Mouse (Mus musculus) liver, postnatal 0 days (tissue): ENCODE measurements around the gene Pou3f4. TPM values are rescaled to one million over a fixed set of nuclear protein-coding genes. Genes with fewer than 3 reads are reported as not detected.

Experiments used
- ATAC-seq: fragments of 200-750 bp; cut with Nextera tagmentation; 2 replicates; pipeline ENCODE4 v1.8.0; 2017; ENCODE audit warnings: mild to moderate bottlenecking, moderate library complexity
- DNase-seq: peaks from one replicate; pipeline ENCODE4 v3.0.0-alpha.2; 2016
- H3K27ac ChIP-seq: fragments of 300-500 bp; sonication (generic); 2 replicates; pipeline ENCODE4 v1.5.1; 2014; ENCODE audit warnings: antibody characterized with exemption, moderate library complexity, mild to moderate bottlenecking, low read depth
- H3K27me3 ChIP-seq: fragments of 300-500 bp; sonication (generic); 2 replicates; pipeline ENCODE4 v1.6.1; 2014; ENCODE audit warnings: low read length, control low read depth, mixed read lengths; ENCODE audit not compliant: insufficient read depth
- H3K36me3 ChIP-seq: fragments of 300-500 bp; sonication (generic); replicated peaks from 2 replicates; pipeline ENCODE4 v1.6.1; 2014; ENCODE audit warnings: mild to moderate bottlenecking, control low read depth, low read length, moderate library complexity, mixed read lengths; ENCODE audit not compliant: insufficient read depth
- H3K4me1 ChIP-seq: fragments of 300-500 bp; sonication (generic); 2 replicates; pipeline ENCODE4 v1.6.1; 2014; ENCODE audit warnings: antibody characterized with exemption, mild to moderate bottlenecking, control low read depth; ENCODE audit not compliant: insufficient read depth
- H3K4me2 ChIP-seq: fragments of 300-500 bp; sonication (generic); 2 replicates; pipeline ENCODE4 v1.6.1; 2014; ENCODE audit warnings: low read depth, mild to moderate bottlenecking, low read length, moderate library complexity, mixed read lengths
- H3K4me3 ChIP-seq: fragments of 300-500 bp; sonication (generic); 2 replicates; pipeline ENCODE4 v1.5.1; 2014; ENCODE audit warnings: low read depth, low read length
- H3K9ac ChIP-seq: fragments of 300-500 bp; sonication (generic); replicated peaks from 2 replicates; pipeline ENCODE4 v1.6.1; 2014; ENCODE audit warnings: mild to moderate bottlenecking, moderate library complexity
- H3K9me3 ChIP-seq: fragments of 300-500 bp; sonication (generic); 2 replicates; pipeline ENCODE4 v1.6.1; 2016; ENCODE audit warnings: mild to moderate bottlenecking, control low read depth, low read length, mixed read lengths
- CTCF ChIP-seq: sonication (generic); IDR thresholded peaks from 2 replicates; pipeline ENCODE4 v1.5.1; 2016; ENCODE audit warnings: antibody characterized with exemption, low read depth
- EP300 ChIP-seq: IDR thresholded peaks from 2 replicates; pipeline ENCODE4 v1.6.1; 2016; ENCODE audit warnings: antibody characterized with exemption, low read depth, mild to moderate bottlenecking
- WGBS: fragments of 180-500 bp; shearing (Covaris S2); extraction: QIAGEN DNeasy Blood & Tissue Kit; methylation state at CpG from one replicate; pipeline ENCODE4 v1.1.7; 2014; ENCODE audit not compliant: insufficient replicate concordance; 5-methylcytosine and 5-hydroxymethylcytosine counted together
- polyA plus RNA-seq: library from polyadenylated mRNA; unstranded; fragments of >200 nt; fragmentation: Nextera tagmentation; extraction: Ambion mirVana; gene quantifications from 2 replicates; pipeline ENCODE4 v1.2.1, GENCODE M21; 2015

The Pou3f4 gene
- polyA plus RNA-seq, 1 experiment from 2014 or later = not detected

DNA sequence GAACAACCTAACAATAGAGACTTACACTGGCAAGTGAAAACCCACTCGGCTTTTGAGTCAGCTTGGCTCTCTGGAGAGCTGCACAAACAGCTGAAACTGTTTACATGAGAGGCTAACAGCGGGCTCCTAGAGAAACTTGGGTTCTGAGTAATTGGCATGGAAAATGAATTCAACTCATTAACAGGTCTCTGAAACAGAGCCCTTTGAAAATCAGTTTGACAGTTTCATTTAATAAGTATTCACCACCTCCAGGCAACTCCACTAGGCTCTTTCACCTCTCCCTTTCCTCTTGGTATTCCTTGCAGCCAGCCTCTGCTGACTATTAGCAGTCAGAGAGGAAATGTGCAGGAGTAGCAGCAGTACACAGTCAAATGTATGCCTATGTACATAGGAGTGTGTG, 37.2 kb downstream of the Pou3f4 start:
- H3K27me3 ChIP-seq = no peaks in the 10 kb centered on the region
- no peak overlapping the region for H3K9ac ChIP-seq
- H3K9me3 ChIP-seq = no peaks in the 10 kb centered on the region
- no peak overlapping the region for H3K27ac ChIP-seq
- 65% methylated on average over 2 of the region's 2 CpGs for WGBS
- no peak for TF ChIP-seq CTCF
- TF ChIP-seq EP300 = no peak
- no peaks in the 10 kb centered on the region for H3K4me1 ChIP-seq
- no peak overlapping the region for H3K4me3 ChIP-seq
- ATAC-seq (no peak), DNase-seq (no peak)
- no peaks in the 10 kb centered on the region for H3K36me3 ChIP-seq
- no peak overlapping the region for H3K4me2 ChIP-seq
